Mouse (Mus musculus): Measurements from ENCODE around the gene Tas1r1.
A peak's percentile ranks its signal among the peaks of the same experiment; 100 is the strongest.

Gene Tas1r1

DNA sequence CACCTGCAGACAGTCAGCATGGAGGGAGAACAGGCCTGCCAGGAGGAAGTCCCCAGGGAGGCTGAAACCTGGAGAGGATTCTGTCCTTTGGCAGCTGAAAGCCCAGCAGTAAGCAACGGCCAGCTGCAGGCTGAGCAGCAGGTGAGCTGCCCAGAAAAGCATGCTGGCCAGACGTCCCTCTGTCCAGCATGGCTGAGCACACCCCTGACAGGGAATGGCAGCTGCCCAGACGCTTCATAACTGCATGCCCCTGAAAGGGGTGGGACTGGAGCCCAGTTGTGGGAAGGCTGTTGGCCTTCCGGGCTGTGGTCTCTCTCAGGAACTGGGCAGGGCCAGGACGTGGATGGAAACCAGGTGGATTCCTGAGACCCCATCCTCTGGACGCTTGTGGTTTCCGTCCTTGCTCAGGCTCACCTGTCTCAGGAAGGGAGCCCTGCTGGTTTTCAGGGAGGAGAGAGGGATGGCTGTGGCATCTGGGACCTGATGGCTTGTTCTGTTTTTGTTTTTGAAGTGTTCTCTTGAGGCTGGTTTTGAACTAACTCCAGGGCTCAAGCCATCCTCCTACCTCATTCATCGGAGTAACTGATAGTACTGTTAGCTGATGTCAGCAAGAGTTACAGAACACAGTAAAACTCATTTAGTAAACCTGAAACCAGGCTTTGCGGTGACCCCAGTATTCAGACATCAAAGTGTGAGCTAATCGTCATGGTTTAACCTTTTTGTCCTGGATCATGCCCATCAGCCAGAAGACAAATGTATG lies at the start of gene Tas1r1:
Gene Tas1r1, minus strand, starts transcription at position 344 of the 760 bp plus-strand sequence.
- DNase-seq (ENCODE audit: low read depth, low spot score), result peak; percentile 17

DNA sequence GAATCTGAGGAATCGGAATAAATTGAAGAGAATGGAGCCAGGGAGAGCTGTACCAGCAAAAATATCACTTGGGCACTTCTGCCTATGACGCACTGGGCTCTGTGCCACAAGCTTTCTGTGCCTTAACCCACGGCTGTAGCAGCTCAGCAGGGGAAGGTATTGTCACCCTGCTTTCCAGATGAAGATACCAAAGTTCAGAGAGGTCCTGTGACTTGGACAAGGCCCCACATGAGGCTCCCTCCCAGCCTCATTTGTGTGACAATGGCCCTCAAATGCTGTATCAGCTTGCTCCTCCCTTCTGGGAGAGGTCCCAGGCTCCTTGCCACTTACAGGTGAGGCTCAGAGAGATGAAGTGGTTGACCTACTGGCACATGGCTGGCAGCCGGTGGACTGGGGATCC lies 49.8 kb upstream of the Tas1r1 start:
- DNase-seq (ENCODE audit: low read depth, low spot score), result peak; percentile 44

- DNase-seq (ENCODE audit: low read depth, low spot score), result no peak
Observed at GRCm38 (mm10) chr4:152087211-152088081, 49.1 kb upstream of the Tas1r1 start.

DNA sequence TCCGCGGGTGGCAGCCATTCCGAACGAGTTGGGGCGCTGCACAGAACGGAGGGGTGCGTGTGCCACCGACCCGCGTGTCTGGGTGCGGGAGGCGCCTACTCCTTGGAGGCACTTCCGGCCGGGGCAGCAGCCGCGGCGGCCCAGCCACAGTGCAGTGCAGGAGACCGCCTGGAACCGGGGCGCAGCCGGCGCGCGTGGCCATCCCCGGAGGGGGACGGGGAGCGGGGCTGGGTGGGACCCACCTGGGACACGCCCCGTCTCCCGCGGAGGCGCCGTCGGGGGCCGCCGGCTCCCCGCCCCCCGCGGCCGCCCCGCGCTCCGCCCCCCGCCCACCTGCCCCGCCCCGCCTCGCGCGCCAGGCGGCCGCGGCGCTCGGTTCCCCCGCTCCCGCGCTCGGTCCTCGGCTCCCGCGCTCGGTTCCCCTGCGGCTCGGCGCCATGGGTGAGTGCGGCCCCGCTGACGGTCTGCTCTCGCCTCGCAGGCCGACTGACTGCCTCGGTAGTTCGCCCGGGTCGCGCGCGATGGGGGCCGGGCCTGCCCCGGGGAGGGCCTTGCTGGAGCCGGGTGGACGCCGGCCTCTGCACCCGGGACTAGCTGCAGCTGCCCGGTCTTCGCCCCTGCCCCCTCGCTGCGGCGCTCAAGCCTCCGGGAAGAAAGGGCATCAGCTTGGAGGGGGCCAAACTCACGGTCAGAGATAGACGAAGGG lies 48.3 kb upstream of the Tas1r1 start:
- peak; percentile 34 for DNase-seq (ENCODE audit: low read depth, low spot score)

DNA sequence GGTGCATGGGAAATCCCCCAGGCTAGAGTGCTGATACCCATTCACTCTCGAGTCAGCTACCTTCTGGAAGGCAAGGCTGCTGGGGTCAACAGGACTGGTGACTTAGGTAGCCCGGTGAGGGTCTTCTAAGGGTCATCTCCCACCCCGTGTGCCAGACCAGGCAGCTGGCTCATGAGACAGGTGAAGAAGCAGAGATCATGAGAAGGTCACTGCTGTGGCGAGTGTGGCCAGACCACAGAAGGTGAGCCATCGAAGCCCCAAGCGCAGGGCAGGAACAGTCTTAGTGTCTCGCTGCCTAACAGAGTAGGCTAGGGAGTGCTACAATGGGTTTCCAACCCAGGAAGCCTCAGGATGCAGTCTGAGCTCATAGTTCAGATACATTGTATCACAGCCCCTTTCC lies 46.2 kb upstream of the Tas1r1 start:
- DNase-seq (ENCODE audit: low read depth, low spot score), result no peak

DNA sequence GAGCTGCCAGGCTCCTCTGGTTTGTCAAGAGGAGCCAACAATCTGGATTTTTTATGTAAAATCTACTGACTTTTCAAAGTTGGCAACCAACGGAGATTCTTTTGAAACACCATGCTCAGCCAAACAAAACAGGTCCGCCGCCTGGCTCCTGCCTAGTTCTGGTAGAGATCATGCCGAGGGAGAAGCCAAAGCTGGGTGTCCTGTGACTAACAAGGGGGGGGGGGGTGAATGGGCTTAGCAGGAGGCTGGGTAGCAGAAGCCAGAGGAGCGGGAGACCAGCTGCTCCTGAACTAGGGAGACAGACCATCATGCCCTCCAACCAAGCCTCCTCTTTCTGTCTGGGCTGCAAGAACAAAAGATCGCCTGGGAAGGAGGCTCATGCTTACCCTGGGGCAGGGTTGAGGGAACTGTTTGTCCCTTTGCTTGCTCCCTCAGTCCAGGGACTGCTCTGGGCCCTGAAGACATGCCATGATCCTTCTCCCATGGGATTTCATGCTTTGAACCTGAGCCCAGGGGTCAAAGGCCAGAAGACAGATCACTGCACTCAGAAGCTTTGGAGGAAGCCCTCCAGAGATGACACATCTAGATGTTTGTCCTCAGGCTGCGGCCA lies 45.3 kb upstream of the Tas1r1 start:
- peak; percentile 43 for DNase-seq (ENCODE audit: low read depth, low spot score)

GRCm38 (mm10) chr4:152079931-152080330 lies 41.6 kb upstream of the Tas1r1 start:
- no peak for DNase-seq (ENCODE audit: low read depth, low spot score)

GRCm38 (mm10) chr4:152079261-152079660 lies 40.9 kb upstream of the Tas1r1 start:
- DNase-seq (ENCODE audit: low read depth, low spot score), result no peak

- no peak for DNase-seq (ENCODE audit: low read depth, low spot score)
Observed at GRCm38 (mm10) chr4:152078105-152078530, 39.8 kb upstream of the Tas1r1 start.

DNA sequence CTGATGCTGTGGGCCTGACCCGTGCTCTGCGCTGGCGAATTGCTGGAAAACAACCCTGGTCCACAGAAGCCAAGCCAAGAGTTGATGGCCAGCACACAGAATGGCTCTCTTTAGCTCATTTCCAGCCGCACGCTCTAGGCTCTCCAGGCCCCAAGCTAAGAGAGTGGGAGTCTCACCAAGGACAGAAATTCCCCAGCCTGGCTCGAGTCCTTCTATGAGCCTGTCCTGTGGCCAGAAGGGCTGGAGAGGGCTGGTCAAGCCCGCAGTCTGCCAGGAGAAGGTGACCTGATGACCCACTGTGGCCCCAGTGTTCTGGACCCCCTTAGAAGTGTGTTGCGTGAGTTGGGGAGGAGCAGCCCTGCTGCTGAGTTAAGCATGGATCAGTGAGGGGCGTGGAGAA lies 38.8 kb upstream of the Tas1r1 start:
- no peak for DNase-seq (ENCODE audit: low read depth, low spot score)

DNA sequence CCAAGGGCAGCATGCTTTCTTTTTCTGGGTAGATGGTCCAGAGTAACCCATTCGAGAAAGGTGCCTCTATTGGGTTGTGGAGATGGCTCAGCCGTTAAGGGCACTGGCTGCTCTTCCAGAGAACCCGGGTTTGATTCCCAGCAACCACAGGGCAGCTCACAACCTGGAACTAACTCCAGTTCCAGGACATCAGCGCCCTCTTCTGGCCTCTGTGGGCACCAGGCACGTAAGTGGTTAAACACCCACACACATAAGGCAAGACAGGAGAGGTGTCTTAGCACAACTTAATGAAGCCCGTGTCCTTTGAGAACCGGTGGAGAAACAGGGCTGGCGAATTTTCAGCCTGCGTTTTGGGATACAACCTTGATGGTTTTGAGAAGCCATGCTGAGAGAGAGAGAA lies 36.2 kb upstream of the Tas1r1 start:
- DNase-seq (ENCODE audit: low read depth, low spot score), result no peak

DNA sequence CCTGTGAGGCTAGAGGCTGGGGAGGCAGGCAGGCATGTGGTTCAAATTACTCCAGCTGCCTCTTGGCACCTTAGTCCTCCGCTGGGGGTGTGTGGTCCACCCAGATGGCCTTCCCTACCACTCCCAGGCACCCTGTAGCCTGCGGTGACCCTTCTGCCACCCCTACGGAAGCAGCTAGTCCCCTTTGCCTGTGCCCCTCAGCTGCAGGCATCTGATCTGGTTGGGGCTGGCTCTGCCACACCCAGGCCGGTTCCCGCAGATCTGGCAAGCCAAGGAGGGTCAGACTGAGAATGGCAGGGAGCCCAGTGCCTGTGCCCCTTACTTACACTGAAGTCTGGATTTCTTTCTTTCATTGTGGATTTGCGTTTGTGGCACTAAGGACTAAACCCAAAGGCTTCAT lies 35.3 kb upstream of the Tas1r1 start:
- no peak for DNase-seq (ENCODE audit: low read depth, low spot score)

DNA sequence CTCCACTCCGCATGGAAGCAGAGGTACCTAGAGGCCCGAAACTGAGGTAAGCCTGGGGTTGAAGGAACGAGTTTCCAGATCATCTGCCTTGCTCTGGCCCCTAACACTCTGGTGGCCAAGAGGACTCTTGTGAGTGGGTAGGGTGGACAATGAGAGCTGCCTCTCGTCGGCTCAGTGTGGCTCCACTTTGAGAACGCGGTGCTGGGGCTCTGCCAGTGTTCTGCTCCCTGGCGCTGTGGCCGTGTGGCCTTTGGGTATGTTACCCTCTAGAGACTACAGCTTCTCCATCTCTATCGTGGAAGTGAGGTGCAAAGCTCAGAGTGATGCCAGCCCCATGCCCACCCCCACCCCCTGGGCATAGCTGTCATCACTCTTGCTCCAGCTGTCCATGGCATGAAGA lies 34.3 kb upstream of the Tas1r1 start:
- DNase-seq (ENCODE audit: low read depth, low spot score), result no peak

DNA sequence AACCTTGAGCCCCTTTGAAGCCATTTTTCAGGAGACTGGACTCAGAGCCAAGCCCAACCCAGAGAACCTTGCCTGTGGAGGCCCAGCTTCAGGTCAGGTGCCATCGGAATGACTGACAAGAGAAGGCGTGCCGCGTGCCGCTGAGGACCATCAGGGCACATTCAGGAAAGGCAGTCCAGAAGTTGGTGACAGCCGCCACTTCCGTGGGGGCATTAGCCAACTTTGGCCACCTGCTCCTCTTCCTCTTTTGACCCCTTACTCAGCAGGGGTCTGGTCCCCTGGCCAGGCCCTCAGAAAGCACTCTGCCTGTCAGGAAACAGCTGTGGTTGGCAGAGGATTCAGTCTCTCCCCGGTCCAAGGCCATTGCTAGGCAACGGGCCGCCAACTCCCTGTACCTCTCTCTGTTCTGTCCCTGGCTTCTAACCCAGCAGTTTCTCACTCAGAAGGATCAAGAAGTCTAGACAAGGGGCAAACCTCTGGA lies 33.8 kb upstream of the Tas1r1 start, which contains the start of gene Plekhg5:
Gene Plekhg5, plus strand, starts transcription at position 378 of the 481 bp plus-strand sequence.
- no peak for DNase-seq (ENCODE audit: low read depth, low spot score)

DNA sequence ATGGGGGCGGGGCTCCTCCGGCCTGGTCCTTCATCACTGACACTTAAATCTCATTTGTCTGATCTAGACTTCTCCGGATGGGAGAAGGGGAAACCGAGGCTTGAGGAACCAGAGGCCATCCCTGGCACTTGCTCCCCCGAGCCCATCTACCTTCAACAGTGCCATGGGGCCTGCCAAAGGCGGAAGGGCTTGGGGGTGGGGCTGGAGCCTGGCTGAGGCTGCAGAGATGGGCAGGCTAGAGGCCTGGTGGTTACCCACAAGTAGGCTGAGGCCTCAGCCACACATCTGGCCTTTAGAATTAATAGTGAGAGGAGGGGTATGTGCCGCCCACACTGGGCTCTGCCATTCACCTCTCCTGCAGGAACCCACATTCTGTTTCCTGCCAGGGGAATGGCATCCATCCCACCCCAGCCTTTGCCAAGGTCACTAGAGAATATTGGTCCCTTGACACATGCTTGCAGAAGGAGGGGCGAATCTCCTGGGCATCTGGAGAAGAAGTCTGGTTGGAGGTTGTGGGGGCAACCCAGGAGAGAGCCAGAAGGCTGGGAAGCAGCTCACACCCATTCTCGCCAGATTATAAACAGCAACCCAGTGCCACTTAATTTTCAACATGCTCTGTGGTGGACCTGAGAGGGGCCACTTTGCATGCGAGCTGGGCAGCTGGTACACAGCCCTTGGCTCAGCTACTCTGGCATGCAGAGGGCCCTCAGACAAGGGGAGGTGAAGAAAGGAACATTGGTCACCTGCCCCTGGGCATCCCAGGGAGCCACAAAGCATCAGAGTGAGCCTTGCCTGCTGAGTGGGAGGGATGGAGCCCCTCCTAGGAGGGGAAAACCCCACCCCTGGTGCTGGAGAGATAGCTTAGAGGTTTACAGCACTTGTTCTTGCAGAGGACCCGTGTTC lies 32.4 kb upstream of the Tas1r1 start:
- DNase-seq (ENCODE audit: low read depth, low spot score), result no peak

GRCm38 (mm10) chr4:152069245-152069644 lies 30.9 kb upstream of the Tas1r1 start:
- DNase-seq (ENCODE audit: low read depth, low spot score), result no peak

DNA sequence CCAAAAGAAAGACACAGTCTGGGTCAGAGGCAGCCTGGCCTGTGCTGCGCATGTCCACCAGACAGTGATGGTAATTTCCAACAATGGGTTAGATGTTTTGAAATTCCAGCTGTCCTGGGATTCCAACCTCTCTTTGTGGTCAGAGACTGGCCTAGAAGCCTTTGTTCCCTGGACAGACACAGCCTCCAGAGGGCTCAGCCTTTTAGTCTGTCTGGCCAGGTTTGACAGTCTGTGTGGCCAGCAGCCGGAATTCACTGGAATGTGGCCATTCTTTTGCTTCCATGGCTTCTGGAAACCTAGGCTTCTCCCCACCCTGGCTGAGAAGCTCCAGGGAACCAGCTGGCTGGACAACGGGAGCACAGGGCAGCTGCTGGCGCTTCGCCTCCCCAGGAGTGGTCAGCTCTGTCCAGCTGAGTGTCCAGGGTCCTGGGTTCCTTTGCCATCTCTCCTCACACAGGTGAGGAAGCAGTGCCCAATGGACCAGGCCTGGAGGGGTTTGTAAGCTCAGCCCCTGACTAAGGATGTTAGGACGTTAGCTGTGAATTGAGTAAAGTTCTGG lies 29.9 kb upstream of the Tas1r1 start:
- DNase-seq (ENCODE audit: low read depth, low spot score), result peak; percentile 62

DNA sequence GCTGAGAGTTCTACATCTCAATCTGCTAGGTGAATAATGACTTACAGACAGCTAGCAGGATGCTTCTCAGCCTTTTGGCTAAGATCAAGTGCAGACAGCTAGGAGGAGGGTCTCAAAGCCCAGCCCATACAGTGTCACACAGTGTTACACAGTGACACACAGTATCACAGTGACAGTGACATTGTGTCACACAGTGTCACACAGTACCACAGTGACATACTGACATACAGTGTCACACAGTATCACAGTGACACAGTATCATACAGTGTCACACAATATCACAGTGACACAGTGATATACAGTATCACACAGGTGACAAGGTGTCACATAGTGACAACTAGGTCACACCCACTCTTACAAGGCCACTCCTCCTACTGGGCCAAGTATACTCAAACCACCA lies 28.9 kb upstream of the Tas1r1 start:
- no peak for DNase-seq (ENCODE audit: low read depth, low spot score)

- no peak for DNase-seq (ENCODE audit: low read depth, low spot score)
Observed at GRCm38 (mm10) chr4:152062390-152063110, 24.2 kb upstream of the Tas1r1 start.
